Mouse (Mus musculus): ENCODE data around the gene Zfp536.

GRCm38 (mm10) chr7:37619254-37619653 lies 154.2 kb downstream of the Zfp536 start:
- TF ChIP-seq CTCF (IDR thresholded peaks at IDR 0.05), result no peak
- no peak for TF ChIP-seq EP300 (IDR thresholded peaks at IDR 0.05)

Measured in lung, postnatal 0 days (tissue).